Mouse (Mus musculus) CH12.LX (cell line): ENCODE data around the gene Ppm1l. TPM values are rescaled to one million over a fixed set of nuclear protein-coding genes. Genes with fewer than 3 reads are reported as not detected.

Experiments
- DNase-seq: peaks from one replicate; pipeline ENCODE4 v3.0.0-alpha.2; 2013; ENCODE audit errors: extremely low read depth
- H3K27ac ChIP-seq: 2 replicates; pipeline ENCODE4 v1.5.1; 2012; ENCODE audit warnings: low read depth, mild to moderate bottlenecking, control low read depth, moderate library complexity; ENCODE audit not compliant: insufficient read depth
- H3K27me3 ChIP-seq: replicated peaks from 2 replicates; pipeline ENCODE3; 2012; ENCODE audit warnings: inconsistent platforms
- H3K36me3 ChIP-seq, 2 experiments: replicated peaks in 1 of 2; 2 replicates each; pipeline versions ENCODE3 to v1.6.1; 2012; ENCODE audit warnings: inconsistent platforms in 1 of 2, low read length in 1 of 2, mild to moderate bottlenecking in 1 of 2, mixed read lengths in 1 of 2, moderate library complexity in 1 of 2; ENCODE audit not compliant: control insufficient read depth in 1 of 2, insufficient read depth in 1 of 2
- H3K4me1 ChIP-seq, 2 experiments: 2 replicates each; pipeline ENCODE4 v1.6.1; 2012; ENCODE audit warnings: inconsistent platforms in 1 of 2, moderate library complexity in 1 of 2; ENCODE audit not compliant: insufficient read depth in 2 of 2, control insufficient read depth in 1 of 2
- H3K4me2 ChIP-seq: 2 replicates; pipeline ENCODE4 v1.6.1; 2012; ENCODE audit warnings: low read depth, mild to moderate bottlenecking, control low read depth; ENCODE audit not compliant: poor library complexity, insufficient read depth, severe bottlenecking
- H3K4me3 ChIP-seq, 3 experiments: fragments of 150-350 bp in 1 of 3; sonication (generic) in 1 of 3; replicated peaks in 1 of 3; 2 replicates each; pipeline versions ENCODE3 to v1.5.1; 2011 to 2012; ENCODE audit warnings: low read depth in 2 of 3, low read length in 2 of 3, mild to moderate bottlenecking in 2 of 3, moderate library complexity in 2 of 3, control low read depth in 1 of 3, improper control_type of control experiment in 1 of 3, inconsistent platforms in 1 of 3, mixed read lengths in 1 of 3; ENCODE audit not compliant: poor library complexity in 1 of 3
- H3K79me2 ChIP-seq: replicated peaks from 2 replicates; pipeline ENCODE4 v1.6.1; 2012; ENCODE audit warnings: mild to moderate bottlenecking, moderate library complexity; ENCODE audit not compliant: control insufficient read depth, poor library complexity, insufficient read depth, severe bottlenecking; ENCODE audit errors: extremely low read depth
- H3K9ac ChIP-seq: 2 replicates; pipeline ENCODE4 v1.6.1; 2012; ENCODE audit warnings: low read depth, mild to moderate bottlenecking, control low read depth, moderate library complexity; ENCODE audit not compliant: insufficient read depth
- H3K9me3 ChIP-seq: replicated peaks from 2 replicates; pipeline ENCODE3; 2012; ENCODE audit warnings: low read length, inconsistent platforms, mixed read lengths
- CTCF ChIP-seq, 2 experiments: IDR thresholded peaks in 1 of 2; conservative IDR thresholded peaks in 1 of 2; 2 replicates each; pipeline ENCODE4 v1.5.1; 2011 to 2012; ENCODE audit warnings: low read depth in 2 of 2, low read length in 2 of 2, improper control_type of control experiment in 1 of 2, inconsistent platforms in 1 of 2, mild to moderate bottlenecking in 1 of 2, moderate library complexity in 1 of 2
- EP300 ChIP-seq: IDR thresholded peaks from 2 replicates; pipeline ENCODE4 v1.6.1; 2011; ENCODE audit warnings: low read length, improper control_type of control experiment
- ETS1 ChIP-seq: conservative IDR thresholded peaks from 2 replicates; pipeline ENCODE4 v1.6.1; 2012; ENCODE audit warnings: low read depth, mild to moderate bottlenecking, inconsistent platforms, low read length, improper control_type of control experiment, moderate library complexity
- IRF4 ChIP-seq: IDR thresholded peaks from 2 replicates; pipeline ENCODE4 v1.6.1; 2014; ENCODE audit warnings: low read depth, mild to moderate bottlenecking, inconsistent platforms, low read length, improper control_type of control experiment
- MAZ ChIP-seq: IDR thresholded peaks from 2 replicates; pipeline ENCODE4 v1.6.1; 2012; ENCODE audit warnings: low read depth, mild to moderate bottlenecking, inconsistent platforms, low read length, improper control_type of control experiment, moderate library complexity
- NELFE ChIP-seq: IDR thresholded peaks from 2 replicates; pipeline ENCODE4 v1.6.1; 2011; ENCODE audit warnings: low read depth, low read length, improper control_type of control experiment
- PAX5 ChIP-seq: IDR thresholded peaks from 2 replicates; pipeline ENCODE4 v1.6.1; 2012; ENCODE audit warnings: low read length, inconsistent platforms, mixed read lengths
- POLR2AphosphoS2 ChIP-seq: IDR thresholded peaks from 2 replicates; pipeline ENCODE4 v1.6.1; 2011; ENCODE audit warnings: low read depth, low read length, improper control_type of control experiment
- RAD21 ChIP-seq: IDR thresholded peaks from 2 replicates; pipeline ENCODE4 v1.6.1; 2011; ENCODE audit warnings: low read depth, mild to moderate bottlenecking, low read length, improper control_type of control experiment, moderate library complexity
- SIN3A ChIP-seq: IDR thresholded peaks from 2 replicates; pipeline ENCODE4 v1.6.1; 2012; ENCODE audit warnings: low read length, improper control_type of control experiment, inconsistent platforms
- SMC3 ChIP-seq: IDR thresholded peaks from 2 replicates; pipeline ENCODE4 v1.6.1; 2011; ENCODE audit warnings: low read depth, low read length, improper control_type of control experiment
- TBP ChIP-seq: conservative IDR thresholded peaks from 2 replicates; pipeline ENCODE4 v1.6.1; 2011; ENCODE audit warnings: low read depth, low read length, improper control_type of control experiment
- USF1 ChIP-seq: IDR thresholded peaks from 2 replicates; pipeline ENCODE4 v1.6.1; 2014; ENCODE audit warnings: low read depth, mild to moderate bottlenecking, inconsistent platforms, low read length, improper control_type of control experiment
- USF2 ChIP-seq: conservative IDR thresholded peaks from 2 replicates; pipeline ENCODE4 v1.6.1; 2011; ENCODE audit warnings: low read depth, low read length, improper control_type of control experiment
- ZNF384 ChIP-seq: IDR thresholded peaks from 2 replicates; pipeline ENCODE4 v1.6.1; 2012; ENCODE audit warnings: low read depth, low read length, improper control_type of control experiment, inconsistent platforms
- dilution Hi-C: fragments of 300-500 bp; cut with MboI; formaldehyde crosslinking; loops from 2 replicates; pipeline ENCODE4 v1.14.3; 2020; ENCODE audit warnings: low sequenced_read_pairs; ENCODE audit not compliant: extremely low pct_unique_long_range_greater_than_20kb, extremely low pct_ligation_motif_present
- in situ Hi-C: fragments of 300-500 bp; cut with MboI; formaldehyde crosslinking; loops from 3 replicates; pipeline ENCODE4 v1.14.3; 2019; ENCODE audit warnings: low sequenced_read_pairs, low pct_ligation_motif_present, low pct_unique_long_range_greater_than_20kb, mixed read lengths
- polyA plus RNA-seq: library from polyadenylated mRNA; unstranded; fragments of >175 nt; gene quantifications from 2 replicates; pipeline ENCODE4 v1.2.1, GENCODE M21; 2012; ENCODE audit warnings: low read depth; ENCODE audit not compliant: insufficient read length
- total RNA-seq, 2 experiments: library from RNA; depleted of rRNA; stranded (reverse); fragments of 300-350 nt in 1 of 2; fragments of >200 nt in 1 of 2; gene quantifications; 2 replicates each; pipeline ENCODE4 v1.2.3; 2012 to 2014

The Ppm1l gene
- total and polyA plus RNA-seq, 3 experiments: 0.68 to 2.4 (median 1.7) TPM

DNA sequence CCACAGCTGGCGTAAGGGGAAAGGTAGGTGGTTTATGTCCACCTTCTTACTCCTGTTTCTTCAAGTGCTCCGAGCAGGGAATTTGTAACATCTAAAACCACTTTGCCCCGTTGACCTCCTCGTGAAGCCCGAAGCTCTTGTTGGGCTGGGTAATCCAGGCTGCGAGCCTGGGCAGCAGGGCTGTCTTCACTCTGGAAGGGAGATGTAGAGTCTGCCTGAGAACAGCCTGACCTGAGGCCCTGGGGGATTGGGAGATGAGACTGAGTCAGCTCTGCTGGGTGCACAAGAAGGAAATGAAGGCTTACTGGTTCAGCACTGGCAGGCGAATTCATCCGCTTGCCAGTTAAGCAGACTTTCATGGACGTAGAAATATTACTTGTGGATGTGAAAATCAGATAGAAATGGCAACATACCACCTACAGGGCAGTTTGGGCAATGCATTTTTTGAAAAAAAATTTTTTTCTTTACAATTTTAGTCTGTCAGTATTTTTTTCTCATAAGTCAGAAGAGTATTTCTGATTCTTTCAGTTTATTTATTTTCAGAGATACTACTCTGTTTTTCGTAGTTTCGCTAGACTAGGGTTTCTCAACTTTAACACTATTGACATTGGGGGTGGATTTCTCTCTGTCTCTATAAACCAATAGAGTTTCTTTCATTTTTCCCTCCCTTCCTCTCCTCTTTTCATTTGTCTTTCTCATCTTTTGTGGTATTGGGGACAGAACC is 31.7 kb downstream of the Ppm1l start:
- Histone ChIP-seq H3K79me2 (no peaks in the 10 kb centered on the region), H3K4me3 (no peak overlapping the region), H3K27me3 (no peaks in the 10 kb centered on the region), H3K36me3 (no peaks in the 10 kb centered on the region), H3K27ac (no peak overlapping the region), H3K9ac (no peak overlapping the region), H3K9me3 (no peaks in the 10 kb centered on the region), H3K4me2 (peak overlapping the region; percentile 64; the same call in 1 of the 2 replicates), H3K4me1 (peaks cover 0 to 4% of the 10 kb centered on the region in 2 experiments; a peak in 2 of 4 replicates)
- dilution Hi-C loops (no loop called here), in situ Hi-C loops (no loop called here)
- TF ChIP-seq TBP (no peak), RAD21 (peak; percentile 56), EP300 (no peak), CTCF (conservative IDR thresholded peaks at IDR 0.05 in 1 of 2, IDR thresholded peaks at IDR 0.05 in 1 of 2; ENCODE audit: low read depth in 2 of 2, low read length in 2 of 2) (peak in 1 of 2 experiments; percentile 67; a peak in 2 of 4 replicates), ZNF384 (peak; percentile 87), SMC3 (peak; percentile 52)
- peak; percentile 6 for DNase-seq

DNA sequence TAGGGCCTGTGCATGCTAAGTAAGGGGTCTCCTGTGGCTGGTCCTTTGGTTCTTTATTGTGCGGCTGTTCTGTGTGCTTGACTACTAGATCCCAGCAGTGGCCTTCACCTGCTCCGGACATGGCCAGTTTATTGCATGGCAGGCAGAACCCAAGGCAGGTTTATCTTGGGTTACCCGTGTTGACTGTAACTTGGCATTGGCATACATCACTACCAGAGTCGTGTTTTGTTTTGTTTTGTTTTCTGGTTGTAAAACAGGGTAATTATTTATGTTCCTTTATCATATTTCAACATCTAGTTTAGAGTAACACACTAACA is 32.2 kb downstream of the Ppm1l start:
- no peaks in the 10 kb centered on the region for H3K36me3 ChIP-seq
- no peak overlapping the region for H3K4me3 ChIP-seq
- in situ Hi-C loops: no loop called here
- no peak overlapping the region for H3K4me2 ChIP-seq
- no peak for DNase-seq
- H3K9ac ChIP-seq: no peak overlapping the region
- dilution Hi-C loops: no loop called here
- no peaks in the 10 kb centered on the region for H3K79me2 ChIP-seq
- H3K4me1 ChIP-seq: peaks cover 0 to 4% of the 10 kb centered on the region in 2 experiments; a peak in 2 of 4 replicates
- no peak overlapping the region for H3K27ac ChIP-seq
- TF ChIP-seq ETS1 (no peak), PAX5 (no peak), NELFE (no peak), USF2 (no peak), POLR2AphosphoS2 (no peak), TBP (no peak), IRF4 (no peak), USF1 (no peak)
- TF ChIP-seq, all 38 proteins: peak for 0
- Histone ChIP-seq H3K9me3 (no peaks in the 10 kb centered on the region), H3K27me3 (no peaks in the 10 kb centered on the region)

DNA sequence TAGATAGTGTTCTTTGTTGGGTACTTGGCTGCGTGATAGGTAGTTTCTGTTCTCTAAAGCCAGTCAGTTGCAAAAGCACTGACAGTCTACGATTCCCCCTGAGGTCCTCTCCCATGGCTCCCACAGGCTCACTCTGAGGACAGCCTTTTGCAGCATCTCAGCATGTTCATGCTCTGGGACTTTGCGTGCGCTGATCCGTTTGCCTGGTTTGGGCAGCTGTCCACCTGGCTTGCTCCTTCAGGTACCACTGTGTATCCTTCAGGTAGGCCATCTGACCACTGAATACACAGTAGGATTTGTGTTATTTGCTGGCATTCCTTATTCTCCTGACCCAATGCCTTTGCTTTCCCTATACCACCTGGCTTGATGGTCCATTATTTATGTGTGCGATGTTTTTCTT is 33.3 kb downstream of the Ppm1l start:
- TF ChIP-seq SIN3A (no peak), MAZ (no peak)
- dilution Hi-C loops (no loop called here), in situ Hi-C loops (no loop called here)
- peaks cover 0 to 4% of the 10 kb centered on the region in 2 experiments; a peak in 2 of 4 replicates for H3K4me1 ChIP-seq
- H3K9ac ChIP-seq: no peak overlapping the region
- H3K79me2 ChIP-seq: no peaks in the 10 kb centered on the region
- H3K27me3 ChIP-seq: no peaks in the 10 kb centered on the region
- no peaks in the 10 kb centered on the region for H3K9me3 ChIP-seq
- no peak overlapping the region for H3K4me3 ChIP-seq
- no peak overlapping the region for H3K4me2 ChIP-seq
- H3K36me3 ChIP-seq: no peaks in the 10 kb centered on the region
- DNase-seq: no peak
- H3K27ac ChIP-seq: no peak overlapping the region
